Mouse (Mus musculus) kidney, postnatal 4 days (tissue): ENCODE results near the gene Adgrf4.

Experiments used
- DNase-seq, 2 experiments: peaks; one replicate each; pipeline ENCODE4 v3.0.0; 2021; ENCODE audit warnings: mixed read lengths in 2 of 2

Adgrf4 gene

GRCm38 (mm10) chr17:42692136-42692535 lies at the start of gene Adgrf4:
Gene Adgrf4 (minus strand): TSS chr17:42692284.
- no peak for DNase-seq

GRCm38 (mm10) chr17:42741801-42742217 lies 49.7 kb upstream of the Adgrf4 start, which contains the start of gene Adgrf2:
Gene Adgrf2 (minus strand): TSS chr17:42742179.
- peak; percentile 41 to 53 for DNase-seq

GRCm38 (mm10) chr17:42738794-42739193 lies 46.7 kb upstream of the Adgrf4 start:
- DNase-seq: no peak

- no peak for DNase-seq
These were observed 25.1 kb upstream of the Adgrf4 start for GRCm38 (mm10) chr17:42717161-42717560.

- DNase-seq: no peak
These were observed 22.9 kb upstream of the Adgrf4 start for GRCm38 (mm10) chr17:42714991-42715390.

GRCm38 (mm10) chr17:42710717-42711116 lies 18.6 kb upstream of the Adgrf4 start:
- no peak for DNase-seq

- DNase-seq: no peak
These were observed 13.5 kb upstream of the Adgrf4 start for GRCm38 (mm10) chr17:42705611-42706010.

GRCm38 (mm10) chr17:42702198-42702597 lies 10.1 kb upstream of the Adgrf4 start:
- no peak for DNase-seq

- peak; percentile 13 to 21 for DNase-seq
These were observed 2.6 kb upstream of the Adgrf4 start for GRCm38 (mm10) chr17:42694730-42695129.

GRCm38 (mm10) chr17:42690531-42690930 lies 1.6 kb downstream of the Adgrf4 start:
- DNase-seq: no peak

- DNase-seq: peak; percentile 63 to 70
These were observed 33.3 kb downstream of the Adgrf4 start for GRCm38 (mm10) chr17:42658634-42659422.

GRCm38 (mm10) chr17:42643416-42643815 lies 48.7 kb downstream of the Adgrf4 start:
- DNase-seq: no peak

- no peak for DNase-seq
These were observed 61.9 kb downstream of the Adgrf4 start for GRCm38 (mm10) chr17:42630206-42630605.

- DNase-seq: peak; percentile 13 to 48
These were observed 78.9 kb downstream of the Adgrf4 start for GRCm38 (mm10) chr17:42613043-42613737.

GRCm38 (mm10) chr17:42611295-42611694 lies 80.8 kb downstream of the Adgrf4 start, which contains the start of gene Opn5:
Gene Opn5 (minus strand): TSS chr17:42611395.
- DNase-seq: no peak

GRCm38 (mm10) chr17:42608270-42608669 lies 83.8 kb downstream of the Adgrf4 start:
- DNase-seq: no peak
